Mouse (Mus musculus) embryo, embryonic 10.5 days (tissue): ENCODE measurements around the gene Cox7a2.

ENCODE experiments used
- DNase-seq: peaks from one replicate; pipeline ENCODE4 v3.0.0-alpha.2; 2015; ENCODE audit warnings: low spot score

Cox7a2 gene

DNA sequence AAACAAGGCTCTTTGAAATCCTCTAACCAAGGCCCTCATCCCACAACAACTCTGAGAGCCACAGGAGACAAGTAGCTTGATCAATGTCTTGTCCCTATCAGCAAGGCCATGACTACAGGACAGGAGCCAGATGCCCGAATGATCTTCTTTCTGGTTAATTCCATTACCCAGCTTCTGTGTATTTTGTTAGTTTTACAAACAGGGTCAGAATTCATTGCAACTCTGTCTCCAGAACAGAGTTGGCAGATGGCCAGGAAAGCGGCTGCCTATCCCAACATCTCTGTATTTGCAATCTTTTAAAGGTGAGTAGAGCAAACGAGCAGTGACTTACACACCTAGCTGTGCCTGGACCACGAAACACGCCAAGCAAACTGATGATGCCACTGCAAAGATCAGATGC is 29.4 kb downstream of the Cox7a2 start:
- DNase-seq = no peak

DNA sequence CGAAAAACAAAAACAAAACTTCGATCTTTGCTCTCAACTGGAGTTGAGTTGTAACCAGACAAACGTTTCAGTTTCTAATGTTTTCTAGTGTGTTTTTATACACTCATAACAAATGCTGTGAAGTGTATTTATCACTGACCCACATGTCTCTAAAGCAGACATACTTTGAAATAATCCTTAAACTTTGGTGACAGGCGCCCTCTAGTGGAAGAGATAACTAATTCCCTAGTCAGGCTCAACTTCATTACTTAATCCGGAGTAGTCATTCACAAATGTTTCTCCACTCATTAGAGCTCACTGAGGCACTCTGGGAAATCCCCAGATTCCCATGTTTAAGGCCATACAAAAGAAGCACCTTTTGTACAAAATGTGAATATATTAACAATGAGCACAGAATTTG is 36.6 kb downstream of the Cox7a2 start:
- DNase-seq = peak; percentile 84

DNA sequence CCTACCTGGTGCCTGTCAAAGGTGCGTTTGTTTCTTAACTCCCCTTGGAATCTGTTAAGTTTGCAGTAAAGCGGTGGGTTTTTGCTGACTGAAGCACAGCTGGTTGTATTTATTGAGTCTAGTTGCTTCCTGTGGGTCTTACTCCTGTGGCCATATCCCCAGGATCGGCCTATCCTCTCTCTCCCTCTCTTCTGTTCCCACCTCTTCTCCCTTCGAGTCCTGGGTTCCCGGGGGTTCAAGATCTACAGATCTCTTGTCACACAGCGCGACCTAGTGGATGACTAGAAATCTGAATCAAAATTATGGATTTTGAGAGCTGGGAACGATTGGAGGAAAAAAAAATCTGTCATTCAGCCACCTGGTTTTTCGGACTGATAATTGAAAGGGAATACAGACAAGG is 38.6 kb downstream of the Cox7a2 start:
- DNase-seq = peak; percentile 87

DNA sequence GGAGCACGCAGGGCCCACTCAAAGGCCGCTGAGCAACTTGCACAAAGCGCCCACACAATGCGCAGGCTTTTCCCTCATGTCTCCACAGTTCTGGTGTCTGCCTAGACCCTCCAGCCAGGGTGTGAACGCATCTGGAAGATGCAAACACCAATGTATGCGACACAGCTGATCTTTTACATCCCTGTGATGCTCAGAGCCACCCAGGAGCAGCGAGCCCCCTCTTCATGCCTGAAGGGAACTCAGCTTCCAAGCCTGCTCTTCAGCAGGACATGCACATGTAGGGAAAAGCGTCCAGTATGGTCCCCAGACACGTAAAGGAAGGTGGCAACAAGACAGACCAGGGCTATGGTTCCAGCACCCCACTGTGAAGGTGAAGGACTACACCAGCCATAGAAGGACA is 39.5 kb downstream of the Cox7a2 start:
- peak; percentile 35 for DNase-seq

DNA sequence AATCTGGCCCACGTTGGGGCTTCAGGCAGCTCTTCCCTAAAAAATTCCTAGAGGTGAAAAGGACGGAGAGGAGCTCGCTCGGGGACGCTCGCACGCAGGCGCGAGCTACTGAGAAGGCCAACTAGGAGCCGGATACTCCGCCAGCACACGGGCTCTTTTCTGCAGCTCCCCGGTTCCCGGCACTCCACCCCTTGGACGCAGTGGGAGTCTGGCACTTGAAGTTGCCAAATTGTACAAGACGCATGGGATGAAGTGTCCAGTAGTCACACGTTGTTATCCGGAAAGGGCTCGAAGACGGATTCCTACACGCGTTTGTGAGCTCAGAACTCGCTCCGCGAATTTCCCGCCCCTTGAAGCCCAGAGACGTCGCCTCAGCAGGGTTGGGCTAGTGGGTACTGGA is 40.2 kb downstream of the Cox7a2 start:
- DNase-seq = peak; percentile 66

DNA sequence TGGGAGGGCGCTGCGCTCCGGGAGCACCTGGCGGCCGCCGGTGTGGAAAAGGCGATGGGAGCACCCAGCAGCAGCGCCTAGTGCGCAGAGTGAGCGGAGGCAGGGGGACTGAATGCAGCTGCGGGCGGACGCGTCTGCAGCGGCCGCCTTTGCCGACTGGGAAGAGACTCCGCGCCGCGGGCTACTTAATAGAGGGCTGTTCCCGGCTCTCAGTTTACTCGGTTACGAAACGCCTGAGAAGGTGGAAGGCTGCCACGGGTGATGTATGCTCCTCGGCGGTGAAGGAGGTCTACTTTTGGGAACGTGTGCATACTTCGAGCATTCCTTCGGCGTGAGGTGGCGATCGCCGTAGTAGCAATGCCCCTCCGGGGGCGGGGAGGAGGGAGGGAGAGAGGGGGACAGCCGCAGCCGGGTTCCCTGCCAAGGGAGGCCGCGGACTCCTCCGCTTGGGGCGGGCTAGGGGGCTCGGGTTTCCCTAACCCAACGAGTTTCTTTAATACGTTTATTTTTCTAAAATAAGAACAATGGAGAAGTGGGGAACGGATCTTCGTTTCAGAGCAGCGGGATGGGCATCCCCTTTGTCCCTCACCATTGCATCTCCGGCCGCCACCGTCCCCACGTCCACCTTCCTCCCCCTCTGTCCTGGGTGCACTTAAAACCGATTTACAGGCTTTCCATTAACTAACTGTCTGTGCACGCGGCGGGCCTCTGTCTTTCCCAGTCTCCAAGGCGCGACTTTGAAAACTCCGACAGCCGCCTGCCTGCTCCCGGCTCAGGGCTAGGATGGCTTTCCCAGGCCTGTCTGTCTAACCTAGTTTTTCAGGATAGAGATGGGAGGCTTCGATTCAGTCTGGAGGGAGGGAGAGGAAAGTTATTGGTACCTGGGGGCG is 41.0 kb downstream of the Cox7a2 start, which contains the start of gene Col12a1:
TSS of gene Col12a1 (minus strand) at position 351 of the 890 bp plus-strand sequence.
- DNase-seq = peak; percentile 78

DNA sequence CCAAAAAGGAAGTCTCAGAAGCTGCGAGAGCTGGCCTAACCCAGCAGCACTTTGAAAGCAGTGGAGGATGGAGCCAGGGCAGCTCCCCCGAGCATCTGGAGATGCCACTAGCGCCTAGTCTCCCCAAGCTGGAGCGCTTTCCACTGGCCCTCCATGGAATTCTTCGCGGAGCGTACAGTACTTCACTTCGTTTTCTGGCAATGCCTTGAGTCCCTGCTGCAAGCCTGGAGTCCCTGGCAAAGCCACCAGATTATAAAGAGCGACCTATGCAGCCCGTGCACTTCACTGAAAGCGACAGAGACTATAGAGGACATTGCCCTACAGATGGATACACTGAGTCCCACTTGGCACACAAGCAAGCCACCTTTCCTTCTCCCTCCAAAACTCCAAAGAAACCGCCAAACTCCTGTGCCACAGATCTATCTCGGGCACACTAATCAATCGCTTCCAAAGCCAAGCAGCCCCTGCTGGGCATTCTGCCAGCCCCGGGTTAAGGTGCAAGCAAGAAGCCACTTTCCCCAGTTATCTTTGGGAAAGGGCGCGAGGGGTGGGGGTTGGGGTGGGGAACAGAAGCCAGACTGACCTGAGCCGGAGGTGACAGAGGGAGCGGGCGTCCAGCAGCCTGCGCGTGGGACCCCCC is 41.7 kb downstream of the Cox7a2 start:
- peak; percentile 46 for DNase-seq

DNA sequence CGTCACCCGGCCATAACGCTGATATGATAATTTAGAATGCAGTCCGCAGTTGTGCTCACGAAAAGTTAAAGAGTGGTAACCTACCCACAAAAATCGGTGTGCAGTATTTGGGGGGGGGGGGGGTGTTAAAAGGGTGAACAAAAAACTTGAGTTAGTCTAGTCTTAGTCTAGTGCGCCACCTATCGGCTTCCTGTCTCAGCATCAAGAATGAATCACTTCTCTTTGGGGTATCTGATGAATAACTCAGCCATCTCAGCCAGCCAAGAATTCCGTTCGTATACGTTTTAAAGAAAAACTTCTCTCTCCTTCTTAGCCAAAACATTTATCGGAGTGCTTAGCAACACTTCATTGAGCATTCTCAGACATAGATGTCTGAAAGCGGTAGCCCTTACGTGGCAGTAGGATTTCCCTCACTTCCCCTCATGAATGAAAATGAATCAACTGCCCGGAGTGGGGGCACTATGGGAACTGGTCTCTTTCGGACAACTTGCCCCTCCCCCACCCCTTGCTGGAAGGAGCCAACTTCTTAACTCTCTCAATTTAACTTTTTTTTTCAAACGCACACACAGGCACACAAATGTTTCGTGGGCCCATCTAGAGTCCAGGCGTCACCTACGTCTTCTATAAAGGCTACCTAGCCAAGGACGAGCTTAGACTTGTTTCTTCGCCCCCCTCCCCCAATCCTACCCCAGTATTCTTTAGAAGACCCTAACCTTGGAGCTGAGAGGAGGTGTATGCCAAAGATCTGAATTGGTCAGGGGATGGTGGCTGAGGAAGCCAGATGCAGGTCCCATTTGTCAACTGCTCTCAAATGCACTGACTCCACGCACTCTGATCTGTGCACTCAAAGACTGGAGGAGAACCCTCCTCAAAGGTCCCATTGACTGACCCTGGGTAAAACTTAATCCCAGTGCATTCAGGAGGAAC is 42.5 kb downstream of the Cox7a2 start:
- peak; percentile 92 for DNase-seq

DNA sequence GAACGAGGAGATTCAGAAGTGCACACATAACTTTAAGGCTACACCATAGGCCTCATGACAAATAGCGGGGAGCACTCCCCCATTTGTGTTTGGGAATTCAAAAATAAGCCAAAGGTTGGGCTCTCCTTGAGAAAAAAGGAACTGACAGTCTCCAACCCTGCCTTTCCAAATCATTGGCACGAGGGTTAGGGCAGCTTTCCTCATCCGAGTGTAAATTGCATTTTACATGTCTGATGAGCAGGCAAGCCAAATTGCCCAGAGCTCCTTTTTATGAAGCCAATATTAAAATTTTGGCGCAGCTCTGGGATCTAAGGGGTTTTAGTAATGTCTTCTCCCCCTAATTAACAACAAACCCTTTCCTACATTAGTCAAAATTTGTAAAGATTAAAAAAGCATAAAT is 43.2 kb downstream of the Cox7a2 start:
- peak; percentile 39 for DNase-seq

DNA sequence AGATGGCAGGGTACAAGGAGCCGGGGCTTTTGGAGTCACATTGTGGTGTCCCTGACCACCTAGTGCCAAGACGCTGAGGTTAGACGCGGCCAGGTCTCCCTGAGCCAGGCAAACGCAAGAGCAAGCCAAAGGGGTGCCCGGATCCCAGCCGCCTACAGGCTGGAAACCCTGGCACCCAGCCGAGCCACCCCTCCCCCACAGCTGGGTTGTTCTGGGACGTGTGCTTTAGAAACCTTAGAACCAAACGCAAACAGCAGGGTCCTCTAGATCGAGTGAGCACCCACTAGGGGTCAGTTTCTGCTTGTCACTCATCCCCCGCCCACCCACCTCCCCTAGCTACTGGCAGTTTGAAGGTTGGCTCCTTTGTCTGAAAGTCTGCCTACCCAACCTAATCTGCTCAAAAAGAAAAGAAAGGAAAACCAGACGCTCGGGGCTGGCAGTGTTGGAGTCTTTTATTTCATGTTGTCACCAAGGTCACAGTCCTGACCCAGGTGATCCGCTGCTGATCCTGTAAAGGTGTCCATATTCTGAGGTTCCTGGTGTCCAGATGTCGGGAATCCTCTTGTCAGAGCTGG is 45.1 kb downstream of the Cox7a2 start:
- DNase-seq = peak; percentile 56
